Mouse (Mus musculus): ENCODE results near the gene Zc3h12d.

Gene Zc3h12d

GRCm38 (mm10) chr10:7832171-7832676 is at the start of gene Zc3h12d:
Gene Zc3h12d (plus strand): TSS chr10:7832470.
- DNase-seq (ENCODE audit: low spot score in 2 of 2) = no peak

DNA sequence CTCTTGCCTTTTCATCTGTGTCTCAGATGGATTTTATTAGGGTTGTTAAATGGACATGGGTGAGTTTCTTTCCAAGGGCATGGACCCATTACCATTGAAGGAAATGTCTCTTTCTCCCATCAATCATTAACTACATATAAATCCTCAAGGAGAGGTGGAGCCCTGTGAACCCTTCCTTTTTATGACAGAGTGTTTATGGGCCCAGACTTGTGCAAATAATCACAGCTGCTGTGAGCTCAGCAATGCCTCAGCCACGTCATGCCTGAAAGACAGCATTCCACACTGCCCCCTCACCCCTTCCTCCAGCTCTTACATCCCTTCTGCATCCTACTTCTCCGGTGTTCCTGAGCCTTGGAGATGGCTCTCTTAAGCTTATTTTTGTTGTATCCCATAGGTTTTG is 45.0 kb upstream of the Zc3h12d start:
- no peak for DNase-seq (ENCODE audit: low spot score in 2 of 2)

GRCm38 (mm10) chr10:7792254-7792750 is 40.0 kb upstream of the Zc3h12d start:
- no peak for DNase-seq (ENCODE audit: low spot score in 2 of 2)

DNA sequence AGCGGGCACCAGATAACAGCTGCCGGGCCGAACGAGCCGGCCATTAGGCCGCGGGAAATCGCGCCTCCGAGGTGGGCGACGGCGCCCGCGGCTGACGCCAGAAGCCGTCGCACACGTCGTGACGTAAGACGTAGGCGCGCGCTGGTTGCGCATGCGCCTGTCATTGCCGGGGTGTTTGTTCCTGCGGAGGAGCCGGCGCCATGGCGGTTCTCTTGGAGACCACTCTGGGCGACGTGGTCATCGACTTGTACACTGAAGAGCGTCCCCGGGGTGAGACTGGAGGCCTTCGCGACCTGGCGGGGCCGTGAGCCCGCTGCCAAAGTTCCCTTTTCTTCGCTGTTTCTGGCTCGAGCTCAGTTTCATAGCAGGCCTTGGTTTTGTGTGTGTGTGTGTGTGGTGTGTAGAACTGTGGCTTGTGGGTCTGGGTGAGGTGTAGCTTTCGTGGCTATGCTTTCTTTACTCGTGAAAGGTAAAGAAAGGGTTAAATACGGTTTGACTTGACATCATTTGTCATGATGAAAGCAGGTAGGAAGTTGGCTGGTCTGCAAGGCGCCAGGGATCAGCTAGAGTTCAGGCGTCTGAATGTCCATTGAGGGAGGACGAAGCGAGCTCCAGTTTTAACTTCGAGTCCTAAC is 39.4 kb upstream of the Zc3h12d start, which contains the start of the genes Ginm1 and Ppil4:
Ginm1 (minus strand) TSS at position 74 of the 635 bp plus-strand sequence.
Ppil4 (plus strand) TSS at position 141 of the 635 bp plus-strand sequence.
- peak; percentile 87 to 91 for DNase-seq (ENCODE audit: low spot score in 2 of 2)

GRCm38 (mm10) chr10:7801258-7801657 is 31.0 kb upstream of the Zc3h12d start:
- DNase-seq (ENCODE audit: low spot score in 2 of 2) = no peak

DNA sequence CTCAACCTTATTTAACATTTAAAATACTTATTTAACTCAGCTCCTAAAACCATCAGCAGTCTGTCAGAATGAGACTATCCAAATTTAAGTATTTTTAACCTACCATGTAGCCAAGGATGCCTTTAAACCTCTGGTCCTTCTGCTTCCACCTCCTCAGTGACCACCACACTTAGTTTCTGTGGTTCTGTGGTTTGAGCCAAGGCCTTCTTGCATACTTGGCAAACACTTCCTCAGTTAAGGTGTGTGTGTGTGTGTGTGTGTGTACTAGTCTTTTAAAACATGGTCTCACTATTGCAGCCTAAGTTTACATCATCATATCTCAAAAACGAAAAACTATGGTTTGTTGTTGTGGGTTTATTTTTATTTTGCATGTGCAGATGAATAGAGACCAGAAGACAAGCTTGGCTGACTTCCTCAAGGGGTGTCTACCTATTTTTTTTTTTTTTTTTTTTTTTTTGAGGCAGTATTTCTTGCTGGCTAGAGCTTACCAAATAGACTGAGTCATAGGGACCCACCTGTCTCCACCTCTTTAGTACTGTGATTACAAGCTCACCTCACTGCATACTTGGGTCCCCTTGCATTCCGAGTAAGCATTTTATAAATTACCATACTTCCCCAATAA is 29.6 kb upstream of the Zc3h12d start:
- DNase-seq (ENCODE audit: low spot score in 2 of 2) = no peak

DNA sequence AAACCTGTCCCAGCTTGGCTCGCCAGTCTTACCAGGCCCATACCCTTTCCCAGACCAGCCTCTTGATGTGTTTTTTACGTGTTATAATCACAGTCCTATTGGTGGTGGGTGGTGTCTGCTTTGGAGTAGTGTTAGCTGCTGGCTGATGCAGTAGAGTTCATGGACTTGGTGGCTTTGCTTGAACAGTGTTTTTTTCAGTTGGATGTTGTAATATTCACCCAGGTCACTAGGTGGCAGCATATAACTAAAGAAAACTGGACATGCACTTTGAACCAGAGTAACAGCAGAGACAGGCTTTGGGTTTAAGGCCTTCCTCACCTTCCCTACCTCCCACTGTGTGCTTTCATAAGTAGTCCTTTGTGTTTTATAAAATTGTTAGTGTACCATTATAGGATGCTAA is 22.3 kb upstream of the Zc3h12d start:
- no peak for DNase-seq (ENCODE audit: low spot score in 2 of 2)

- no peak for DNase-seq (ENCODE audit: low spot score in 2 of 2)
These were observed 15.8 kb upstream of the Zc3h12d start for GRCm38 (mm10) chr10:7816476-7816875.

DNA sequence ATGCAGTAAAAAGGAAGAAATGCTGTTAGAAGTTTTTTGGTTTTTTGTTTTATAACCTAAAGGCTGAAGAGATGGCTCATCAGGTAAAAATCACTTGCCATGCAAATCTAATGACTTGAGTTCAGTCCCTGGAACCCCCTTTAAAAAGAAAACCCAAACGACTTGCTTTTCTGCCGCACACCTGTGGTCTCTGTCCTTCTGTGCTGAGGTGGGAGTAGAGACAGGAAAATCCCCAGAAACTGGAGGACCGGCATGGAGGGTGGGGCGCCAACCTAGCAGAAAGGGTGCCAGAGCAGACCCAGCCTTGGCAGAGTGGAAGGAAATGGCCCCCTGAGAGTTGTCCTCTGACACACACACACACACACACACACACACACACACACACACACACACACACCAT is 13.6 kb upstream of the Zc3h12d start:
- DNase-seq (ENCODE audit: low spot score in 2 of 2) = no peak

DNA sequence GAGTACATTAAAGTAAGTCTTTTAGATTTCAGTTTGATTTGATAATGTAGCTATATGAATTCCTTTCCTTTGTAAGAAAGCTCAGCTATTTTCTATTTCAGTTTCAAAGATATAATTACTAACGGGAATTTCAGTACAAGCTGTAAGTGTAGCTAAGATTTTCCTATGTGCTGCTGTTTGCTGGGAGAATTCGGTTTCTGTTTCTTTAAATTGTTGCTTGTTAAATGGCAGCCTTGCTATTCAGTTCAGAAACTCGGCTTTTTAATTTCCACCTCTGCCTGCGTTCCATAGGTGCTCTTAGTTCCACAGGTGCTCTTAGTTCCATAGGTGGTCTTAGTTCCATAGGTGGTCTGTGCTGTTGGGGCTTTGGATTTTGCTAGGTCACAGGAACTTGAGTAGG is 13.1 kb upstream of the Zc3h12d start:
- no peak for DNase-seq (ENCODE audit: low spot score in 2 of 2)

DNA sequence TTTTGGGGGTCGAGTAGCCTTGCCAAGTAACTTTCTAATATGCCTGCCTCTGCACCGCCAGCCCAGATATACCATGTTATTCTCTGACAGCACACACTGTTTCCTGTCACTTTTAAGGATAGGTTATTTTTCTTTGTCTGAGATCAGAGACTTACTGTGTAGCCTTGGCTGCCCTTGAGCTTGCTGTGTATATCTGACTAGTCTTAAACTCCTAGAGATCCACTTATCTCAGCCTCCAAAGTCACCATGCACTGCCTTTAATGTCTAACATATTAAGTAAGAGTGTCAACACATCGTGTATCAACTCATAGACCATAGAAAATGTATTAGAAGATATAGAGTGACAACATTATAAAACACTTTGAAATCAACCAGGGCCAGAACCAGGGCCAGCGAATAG is 12.7 kb upstream of the Zc3h12d start:
- no peak for DNase-seq (ENCODE audit: low spot score in 2 of 2)

GRCm38 (mm10) chr10:7820171-7820570 is 12.1 kb upstream of the Zc3h12d start:
- DNase-seq (ENCODE audit: low spot score in 2 of 2) = no peak

DNA sequence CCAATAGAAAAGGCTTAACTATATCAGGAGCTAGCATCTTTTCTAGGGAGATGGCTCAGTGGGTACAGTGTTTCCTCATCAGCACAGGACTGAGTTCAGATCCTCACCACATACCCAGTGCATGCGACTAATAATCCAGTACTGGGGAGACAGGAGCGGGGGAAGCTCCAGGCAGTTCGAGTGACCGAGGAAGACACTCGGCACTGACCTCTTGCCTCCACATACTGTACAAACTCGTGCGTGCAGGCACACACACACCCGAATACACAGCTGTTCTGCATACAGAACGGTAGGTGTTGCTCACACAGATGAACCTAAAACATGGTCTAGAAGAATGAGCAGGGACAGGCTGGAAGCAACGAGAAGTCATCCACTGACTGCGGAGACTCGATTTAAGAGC is 10.3 kb upstream of the Zc3h12d start:
- DNase-seq (ENCODE audit: low spot score in 2 of 2) = no peak

GRCm38 (mm10) chr10:7824663-7825280 is 7.5 kb upstream of the Zc3h12d start:
- DNase-seq (ENCODE audit: low spot score in 2 of 2) = no peak

- DNase-seq (ENCODE audit: low spot score in 2 of 2) = no peak
These were observed 7.0 kb upstream of the Zc3h12d start for GRCm38 (mm10) chr10:7825281-7825665.

- DNase-seq (ENCODE audit: low spot score in 2 of 2) = no peak
These were observed 6.2 kb upstream of the Zc3h12d start for GRCm38 (mm10) chr10:7826106-7826505.

DNA sequence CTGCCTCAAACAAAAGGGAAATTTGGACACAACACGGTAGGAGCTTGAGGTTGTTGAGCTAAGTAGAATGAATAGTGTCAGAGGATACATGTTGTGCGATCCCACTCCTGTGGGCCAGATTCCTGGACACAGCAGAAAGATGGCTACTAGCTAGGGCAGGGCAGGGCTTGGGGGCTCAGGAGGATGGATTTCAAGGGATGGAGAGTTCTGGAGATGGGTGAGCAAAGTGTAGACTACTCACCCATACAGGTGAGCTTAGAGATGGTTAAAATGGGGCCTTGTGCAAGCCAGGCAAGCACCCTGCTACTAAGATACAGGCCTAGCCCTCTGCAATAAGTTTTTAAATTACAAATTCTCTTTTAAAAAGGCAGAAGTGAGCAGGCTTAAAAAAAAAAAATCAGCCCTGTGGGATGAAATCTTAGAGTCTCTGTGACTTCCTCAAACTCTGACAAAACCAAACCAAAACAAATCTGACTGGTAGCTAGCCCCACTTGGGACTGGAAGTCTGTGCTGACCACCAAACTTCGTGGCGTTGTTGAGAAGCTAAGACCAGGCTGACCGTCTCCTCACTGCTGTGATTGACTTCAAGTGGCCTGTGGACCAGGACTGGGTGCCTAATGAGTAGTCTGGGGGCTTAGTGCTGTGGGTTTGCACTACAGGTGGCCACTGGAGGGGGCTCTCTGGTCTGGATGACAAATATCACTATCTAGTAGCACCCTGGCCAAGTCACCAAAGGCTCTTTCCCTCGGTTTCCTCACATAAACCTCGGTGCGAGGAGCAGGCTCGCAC is 1.3 kb downstream of the Zc3h12d start:
- DNase-seq (ENCODE audit: low spot score in 2 of 2) = no peak

DNA sequence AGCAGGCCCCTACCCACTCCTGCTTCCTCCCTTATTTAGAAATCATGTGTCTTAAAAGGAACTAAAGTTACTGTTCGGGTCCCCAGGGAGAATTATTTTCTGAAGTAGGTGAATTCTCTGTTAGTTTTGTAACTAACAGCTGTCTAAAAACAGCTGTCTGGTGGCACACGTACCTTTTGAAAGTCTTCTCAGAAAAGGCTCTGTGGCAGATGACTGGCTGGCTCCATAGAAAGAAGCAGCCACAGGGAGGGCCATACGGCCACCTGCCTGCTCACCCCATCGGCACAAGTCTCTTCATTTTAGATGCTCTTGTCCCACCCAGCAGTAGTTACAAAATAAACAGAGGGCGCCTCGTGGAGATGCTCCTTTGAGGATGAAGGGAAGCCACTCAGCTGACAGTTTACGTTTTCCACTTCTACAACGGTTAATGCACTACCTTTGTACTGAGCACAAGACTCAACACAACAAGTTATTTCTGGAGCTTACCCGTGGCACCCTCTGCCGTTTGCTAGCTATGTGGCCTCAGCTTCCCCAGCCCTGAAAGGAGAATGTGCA is 2.5 kb downstream of the Zc3h12d start:
- DNase-seq (ENCODE audit: low spot score in 2 of 2) = no peak

DNA sequence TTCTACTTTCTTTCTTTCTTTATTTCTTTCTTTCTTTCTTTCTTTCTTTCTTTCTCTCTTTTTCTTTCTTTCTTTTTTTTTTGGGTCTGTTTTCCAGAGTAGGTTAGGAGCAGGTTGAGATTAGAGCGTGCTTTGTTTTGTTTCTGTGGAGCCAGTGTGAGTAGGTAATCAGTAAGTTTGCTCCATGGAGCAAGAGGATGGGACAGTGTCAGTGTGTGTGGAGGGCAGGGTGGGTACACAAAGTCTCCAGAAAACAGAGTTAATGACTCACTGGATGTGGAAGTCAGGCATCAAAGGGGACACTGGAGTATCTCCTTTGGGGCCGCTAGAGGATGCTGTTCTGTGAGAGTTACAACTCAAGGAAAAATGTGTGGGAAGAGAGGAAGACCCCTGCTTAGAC is 4.6 kb downstream of the Zc3h12d start:
- no peak for DNase-seq (ENCODE audit: low spot score in 2 of 2)

GRCm38 (mm10) chr10:7837446-7837845 is 5.2 kb downstream of the Zc3h12d start:
- no peak for DNase-seq (ENCODE audit: low spot score in 2 of 2)

GRCm38 (mm10) chr10:7838036-7838435 is 5.8 kb downstream of the Zc3h12d start:
- no peak for DNase-seq (ENCODE audit: low spot score in 2 of 2)

Data from urinary bladder, postnatal 4 days (tissue).